Mouse (Mus musculus) kidney, adult 9 months (tissue): Measurements from ENCODE around the gene Adamts14.

Source experiments
- DNase-seq: peaks from one replicate; pipeline ENCODE4 v3.0.0; 2022

The Adamts14 gene

DNA sequence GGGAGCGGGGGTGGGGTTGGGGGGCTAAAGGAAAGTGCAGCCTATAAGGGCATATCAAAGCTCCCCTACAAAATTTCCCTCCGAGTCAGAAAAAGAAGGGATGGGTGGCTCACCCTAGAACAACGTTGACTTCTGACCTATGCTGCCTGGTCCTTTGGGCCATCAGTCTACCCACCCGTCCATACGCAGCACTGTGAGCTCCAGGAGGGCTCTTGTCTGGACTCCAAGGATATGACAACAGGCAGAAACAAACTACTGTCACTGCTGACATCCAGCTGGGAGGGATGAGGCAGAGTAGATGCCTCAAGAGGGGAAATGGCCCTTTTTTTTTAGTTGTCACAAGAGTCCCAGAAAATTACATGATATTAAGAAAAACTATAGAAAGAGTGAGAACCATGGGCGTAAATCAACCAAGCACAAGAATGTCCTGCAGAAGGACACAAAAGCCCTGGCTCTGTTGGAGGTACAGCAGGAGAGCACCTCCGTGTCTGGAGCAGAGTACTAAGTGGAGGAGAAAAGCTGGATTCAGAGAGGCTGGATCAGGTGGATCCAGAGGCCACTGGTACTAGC lies 96.9 kb downstream of the Adamts14 start:
- DNase-seq = no peak

DNA sequence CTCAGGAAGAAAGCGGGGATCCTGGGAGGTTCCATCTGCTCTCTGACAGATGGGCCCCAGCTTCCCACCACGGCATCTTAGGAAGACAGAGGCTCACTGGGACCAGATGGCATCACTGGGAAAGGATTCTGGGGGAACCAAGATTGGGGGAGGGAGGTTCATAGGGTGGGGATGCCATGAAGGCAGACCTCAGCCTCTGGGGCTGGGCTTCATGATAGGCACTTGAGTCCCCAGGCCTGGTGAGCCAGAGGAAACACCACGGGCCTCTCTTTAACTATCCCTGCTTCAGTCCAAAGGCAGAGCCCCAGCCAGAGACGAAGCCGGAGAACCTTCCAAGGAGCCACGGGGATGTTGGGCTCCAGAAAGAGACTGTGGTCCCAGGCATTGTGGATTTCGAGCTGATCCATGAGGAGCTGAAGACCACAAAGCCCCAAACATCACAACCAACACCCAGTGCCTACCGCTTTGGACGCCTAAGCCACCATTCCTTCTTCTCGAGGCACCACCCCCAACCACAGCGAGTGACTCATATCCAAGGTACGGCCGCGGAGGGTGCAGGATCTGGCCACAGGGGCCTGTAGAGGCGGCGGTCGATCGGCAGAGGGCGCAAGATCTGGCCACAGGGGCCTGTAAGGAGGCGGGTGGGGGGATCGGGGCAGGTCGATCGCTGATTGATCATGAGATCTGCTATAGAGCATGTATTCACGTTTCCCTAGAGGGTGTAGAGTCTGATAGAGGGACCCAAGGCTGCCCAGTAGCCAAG lies 97.6 kb downstream of the Adamts14 start:
- DNase-seq = no peak

DNA sequence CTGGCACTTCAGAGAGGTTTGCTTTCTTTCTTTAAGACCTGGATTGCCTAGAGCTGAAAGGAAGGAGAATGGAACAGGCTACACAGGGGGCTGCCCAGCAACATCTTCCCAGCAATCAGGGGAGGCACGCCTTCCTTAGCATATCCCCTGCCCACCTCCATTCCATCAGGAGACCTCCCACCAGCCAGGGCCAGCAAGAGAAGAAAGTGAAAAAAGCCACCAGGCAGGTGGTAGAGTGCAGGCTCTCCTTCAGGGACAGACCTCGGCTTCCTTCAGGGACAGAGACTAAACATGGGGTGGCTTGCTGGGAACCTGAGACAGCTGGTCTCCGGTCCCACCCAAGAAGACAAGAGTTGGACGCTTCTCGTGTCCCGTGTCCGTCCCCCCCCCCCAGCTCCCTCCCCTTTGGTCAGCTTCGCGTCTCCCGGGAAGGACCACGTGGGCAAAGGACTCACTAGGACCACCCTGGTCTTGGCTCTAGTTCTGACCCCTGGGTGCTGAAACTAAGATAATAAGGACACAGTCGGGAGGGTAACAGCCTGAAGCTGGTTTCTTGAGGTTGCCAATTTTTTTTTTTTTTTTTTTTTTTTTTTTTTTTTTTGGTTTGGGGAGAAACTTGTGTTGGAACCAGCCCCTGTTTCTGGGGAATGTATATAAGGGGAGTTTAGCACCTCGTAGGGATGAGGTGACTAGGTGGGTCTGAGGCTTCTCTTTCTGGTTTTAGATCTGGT lies 98.4 kb downstream of the Adamts14 start:
- DNase-seq = no peak

DNA sequence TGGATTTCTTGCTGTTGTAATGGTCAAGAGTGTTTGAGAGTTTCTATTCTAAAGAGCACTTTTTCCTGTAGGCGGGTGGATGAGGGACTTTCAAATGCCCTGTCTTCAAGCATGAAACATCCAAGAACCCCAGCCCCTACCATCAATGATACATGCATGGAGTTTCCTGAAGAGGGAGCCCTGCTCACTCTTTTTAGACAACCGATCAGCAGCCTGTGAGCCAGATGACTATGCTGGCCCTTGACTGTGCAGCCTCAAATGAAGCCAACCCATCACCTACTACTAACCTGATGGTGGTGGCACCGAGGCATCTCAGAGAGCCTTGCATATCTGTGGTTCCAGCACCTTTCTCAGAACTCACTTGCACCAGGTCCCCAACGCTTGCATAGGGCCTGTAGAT lies 100.7 kb downstream of the Adamts14 start:
- DNase-seq = no peak

DNA sequence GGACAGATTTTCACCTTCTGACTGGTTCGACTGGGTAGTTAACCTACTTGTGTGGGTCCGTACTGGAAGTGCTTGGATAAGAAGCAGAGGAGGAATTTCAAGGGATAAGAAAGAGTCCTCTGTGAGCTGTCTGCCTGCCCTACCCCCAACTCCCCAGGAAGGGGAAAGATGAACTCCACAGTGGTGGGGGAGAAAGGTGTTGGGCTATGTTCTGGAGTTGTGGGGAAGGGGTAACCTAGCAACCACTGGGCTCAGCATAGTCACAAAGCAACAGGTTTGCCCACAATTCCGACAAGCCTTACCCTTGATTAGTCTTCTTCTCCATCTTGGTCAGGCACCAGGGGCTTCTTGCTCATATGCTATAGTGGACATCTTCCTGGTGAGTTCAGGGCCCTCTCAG lies 101.6 kb downstream of the Adamts14 start, which contains the start of gene Tbata:
TSS of gene Tbata (plus strand) at position 301 of the 400 bp plus-strand sequence.
- no peak for DNase-seq

DNA sequence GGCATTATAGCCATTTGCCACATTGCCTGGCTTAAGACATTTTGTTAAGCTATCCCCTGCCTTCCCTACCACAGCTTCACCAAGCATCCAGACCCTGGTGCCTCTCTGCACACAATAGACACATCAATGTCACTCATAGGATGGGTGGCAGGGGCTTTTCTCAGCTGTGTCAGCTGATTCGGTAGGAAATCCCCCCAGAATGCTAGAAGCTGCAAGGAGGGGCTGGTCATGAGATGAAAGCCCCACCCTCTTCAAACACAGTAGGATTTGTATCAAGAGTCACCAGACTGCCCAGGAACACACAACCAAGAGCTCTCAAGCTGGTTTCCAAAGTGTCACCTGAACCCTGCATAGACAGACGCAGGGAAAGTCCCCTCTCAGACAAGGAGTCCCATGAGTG lies 104.8 kb downstream of the Adamts14 start:
- no peak for DNase-seq

DNA sequence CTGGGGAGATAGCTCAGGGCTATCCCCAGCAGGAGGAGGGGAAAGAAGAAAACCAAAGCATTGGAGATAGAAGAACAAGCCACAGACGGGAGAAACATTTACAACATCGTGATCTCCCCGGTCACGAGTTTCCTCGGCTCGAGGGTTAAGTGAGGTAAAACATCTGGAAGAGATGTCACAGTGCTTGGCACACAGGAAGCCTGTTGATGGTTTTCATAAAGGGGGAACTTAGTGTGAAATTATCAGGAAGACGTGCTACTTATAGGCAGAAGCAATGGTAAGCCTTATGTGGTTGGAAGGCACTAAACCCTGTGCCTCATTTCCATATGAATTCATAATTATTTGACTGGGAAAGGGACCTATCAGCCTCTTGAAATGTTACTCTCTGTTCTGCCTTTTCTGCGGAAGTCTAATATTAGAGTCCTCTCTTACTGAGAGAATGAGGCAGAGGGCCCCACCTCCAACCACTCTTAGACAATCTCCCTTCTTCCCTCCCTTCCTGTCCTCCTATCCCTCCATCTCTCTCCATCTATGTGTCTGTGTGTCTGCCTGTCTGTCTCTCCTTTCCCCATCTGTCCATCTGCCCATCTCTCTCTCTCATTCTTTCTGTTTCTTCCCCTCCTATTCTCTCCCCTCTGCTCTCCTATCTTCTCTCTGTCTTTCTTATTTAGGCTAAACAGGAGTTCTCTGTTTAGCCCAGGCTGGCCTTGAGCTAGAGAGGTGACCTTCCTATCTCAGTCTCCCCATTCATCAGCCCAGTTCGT lies 105.7 kb downstream of the Adamts14 start:
- DNase-seq = peak; percentile 13

DNA sequence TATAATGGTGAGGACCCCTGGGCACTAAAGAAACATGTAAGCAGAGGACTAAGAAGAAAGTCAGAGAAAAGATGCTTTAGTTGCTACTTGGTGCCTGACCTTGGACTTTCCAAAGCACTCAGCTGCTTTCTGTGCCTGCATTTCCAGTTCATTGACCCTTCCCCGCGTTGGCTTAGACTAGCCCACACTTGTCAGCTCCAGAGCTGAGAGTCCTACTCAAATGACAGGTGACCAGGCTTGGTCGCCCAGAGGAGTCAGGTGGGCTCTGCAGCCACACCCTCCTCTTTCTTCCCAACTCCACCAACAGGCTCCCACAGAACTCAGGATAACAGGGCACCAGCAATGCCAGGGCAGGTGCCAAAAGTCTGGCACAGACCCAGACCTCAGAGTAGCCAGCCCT lies 110.9 kb downstream of the Adamts14 start:
- peak; percentile 30 for DNase-seq

DNA sequence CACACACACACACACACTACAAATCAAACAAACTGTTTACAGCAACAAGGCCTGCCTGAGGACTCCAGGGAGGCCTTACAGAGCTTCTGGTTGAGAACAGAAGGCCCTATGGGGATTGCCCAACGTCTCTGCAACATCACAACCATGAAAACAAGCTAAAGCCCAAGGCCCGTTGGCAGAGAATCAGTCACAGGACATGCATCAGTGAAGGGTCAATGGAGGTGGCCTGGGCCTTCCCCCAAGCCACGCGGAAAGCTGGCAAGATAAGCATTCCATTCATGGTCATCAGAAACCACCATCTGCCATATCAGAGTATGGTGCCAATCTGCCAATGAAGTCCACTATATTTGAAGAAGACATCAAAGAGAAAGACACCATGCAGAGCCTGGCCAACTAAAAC lies 112.6 kb downstream of the Adamts14 start:
- no peak for DNase-seq

DNA sequence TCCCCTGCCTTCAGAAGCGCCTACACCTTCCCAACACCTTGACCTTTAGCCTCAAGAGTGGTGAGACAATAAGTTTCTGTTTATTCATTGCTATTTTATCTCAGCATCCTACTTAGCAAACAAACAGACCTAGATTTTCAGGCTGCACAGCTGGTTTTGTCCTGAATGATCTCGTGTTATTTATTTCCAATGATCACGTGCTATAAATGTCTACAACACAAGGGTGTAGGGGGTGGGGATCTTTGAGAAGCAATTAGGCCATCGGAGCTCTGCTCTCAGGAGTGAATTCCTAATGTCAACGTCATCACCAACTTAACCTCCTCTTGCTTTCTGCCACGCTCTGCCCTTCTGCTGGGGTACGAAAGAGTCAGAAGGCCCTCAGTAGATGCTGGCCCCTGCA lies 113.1 kb downstream of the Adamts14 start:
- no peak for DNase-seq

DNA sequence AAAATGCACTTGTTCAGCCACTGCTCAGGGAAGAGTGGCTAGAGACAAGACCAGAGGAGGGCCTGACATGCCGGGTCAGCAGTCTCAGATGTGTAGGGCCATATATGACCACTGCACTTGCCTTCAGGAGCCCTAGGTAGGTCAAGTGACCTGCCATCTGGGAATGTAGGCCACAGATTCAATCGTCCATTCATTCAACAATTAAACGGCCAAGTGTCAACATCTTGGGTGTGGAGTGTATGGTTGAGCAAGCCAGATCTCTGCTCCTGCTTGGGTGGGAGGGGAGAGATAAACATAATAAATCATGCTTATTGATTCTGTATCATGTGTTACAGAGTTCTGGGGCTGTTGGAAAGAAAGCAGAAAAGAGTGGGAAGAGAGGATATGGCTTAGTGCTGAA lies 114.6 kb downstream of the Adamts14 start:
- no peak for DNase-seq

DNA sequence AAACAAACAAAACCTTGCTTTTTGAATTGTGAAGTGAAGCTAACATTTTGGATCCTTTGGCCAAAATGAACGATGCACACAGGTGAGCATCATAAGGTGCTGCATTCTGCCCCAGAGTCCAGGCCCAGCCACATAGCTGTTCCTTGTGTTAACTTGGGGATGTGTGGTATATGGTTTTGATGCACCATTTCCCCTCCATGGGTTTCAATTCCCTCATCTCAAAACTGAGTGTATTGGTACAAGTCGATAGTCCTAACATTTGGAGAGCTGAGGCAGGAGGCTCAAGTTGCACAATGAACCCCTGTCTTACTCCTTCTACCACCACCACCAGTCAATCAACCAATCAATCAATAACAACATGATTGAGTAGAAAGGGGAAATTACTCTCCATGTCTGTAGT lies 116.8 kb downstream of the Adamts14 start:
- DNase-seq = no peak

DNA sequence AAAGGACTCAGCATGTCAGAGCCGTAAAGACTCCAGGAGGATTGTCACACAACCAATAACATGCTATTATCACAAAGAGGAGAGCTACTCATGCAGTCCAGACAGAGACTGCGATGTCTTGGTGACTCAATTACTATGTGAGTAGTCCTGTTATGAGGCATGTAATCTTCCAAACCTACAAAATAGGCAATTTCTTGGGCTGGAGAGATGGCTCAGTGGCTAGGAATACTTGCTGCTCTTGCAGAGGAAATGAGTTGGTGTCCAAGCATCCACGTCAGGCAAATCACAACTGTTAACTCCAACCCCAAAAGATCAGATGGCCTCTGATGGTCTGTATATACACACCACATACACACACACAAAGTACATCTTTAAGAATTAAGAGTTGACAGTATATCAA lies 117.6 kb downstream of the Adamts14 start:
- no peak for DNase-seq

DNA sequence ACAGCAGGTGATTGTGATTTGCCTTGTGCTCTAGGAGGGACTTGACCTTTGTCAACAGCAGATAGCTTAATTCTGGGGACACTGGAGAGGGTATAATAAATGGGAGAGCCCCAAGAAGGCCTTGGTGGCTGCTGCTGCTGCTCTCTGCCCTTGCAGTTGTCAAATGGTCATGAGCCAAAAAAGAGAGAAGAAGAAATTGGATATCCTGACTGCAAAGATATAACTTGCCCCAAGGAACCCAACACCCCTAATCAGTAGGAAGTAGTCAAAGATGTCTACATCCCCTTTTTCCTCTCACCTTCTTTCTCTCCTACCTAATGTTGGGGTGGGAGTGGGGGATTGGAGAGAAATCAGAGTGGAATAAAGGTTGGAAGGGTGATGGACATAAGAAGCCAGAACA lies 121.1 kb downstream of the Adamts14 start:
- DNase-seq = no peak

DNA sequence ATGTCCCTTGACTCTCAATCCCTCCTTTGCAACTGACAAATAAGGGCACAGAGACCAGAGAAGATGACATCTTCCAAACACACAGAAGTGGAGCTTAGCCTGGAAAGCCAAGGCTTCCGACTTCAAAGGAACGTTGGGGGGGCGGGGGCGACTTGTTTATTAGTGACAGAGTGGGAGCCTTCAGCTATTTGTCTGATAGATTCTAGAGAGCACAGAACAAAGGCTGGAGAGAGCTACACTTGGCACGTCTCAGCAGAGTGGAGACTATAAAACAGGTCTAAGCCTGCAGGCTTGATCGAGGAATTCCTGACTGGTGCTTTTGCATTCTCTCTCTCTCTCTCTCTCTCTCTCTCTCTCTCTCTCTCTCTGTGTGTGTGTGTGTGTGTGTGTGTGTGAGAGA lies 122.6 kb downstream of the Adamts14 start:
- DNase-seq = no peak

DNA sequence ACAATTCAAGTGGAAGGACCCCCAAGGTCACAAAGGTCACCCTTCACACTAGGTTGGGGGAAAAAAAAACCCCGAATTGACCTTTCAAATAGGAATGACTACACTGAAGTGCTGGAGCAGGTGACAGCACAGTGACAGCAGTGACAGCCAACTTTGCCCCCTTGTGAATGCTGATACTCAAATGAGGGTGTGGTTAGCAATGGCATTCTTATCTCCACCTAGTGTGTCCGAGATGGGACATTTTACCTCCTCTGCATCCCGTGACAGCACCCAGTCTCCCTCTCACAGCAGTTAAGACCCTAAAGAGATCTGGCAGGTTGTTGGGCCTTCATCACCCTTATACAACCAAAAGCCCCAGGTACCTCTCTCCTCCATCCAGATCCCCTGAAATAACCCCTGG lies 123.8 kb downstream of the Adamts14 start:
- DNase-seq = no peak

DNA sequence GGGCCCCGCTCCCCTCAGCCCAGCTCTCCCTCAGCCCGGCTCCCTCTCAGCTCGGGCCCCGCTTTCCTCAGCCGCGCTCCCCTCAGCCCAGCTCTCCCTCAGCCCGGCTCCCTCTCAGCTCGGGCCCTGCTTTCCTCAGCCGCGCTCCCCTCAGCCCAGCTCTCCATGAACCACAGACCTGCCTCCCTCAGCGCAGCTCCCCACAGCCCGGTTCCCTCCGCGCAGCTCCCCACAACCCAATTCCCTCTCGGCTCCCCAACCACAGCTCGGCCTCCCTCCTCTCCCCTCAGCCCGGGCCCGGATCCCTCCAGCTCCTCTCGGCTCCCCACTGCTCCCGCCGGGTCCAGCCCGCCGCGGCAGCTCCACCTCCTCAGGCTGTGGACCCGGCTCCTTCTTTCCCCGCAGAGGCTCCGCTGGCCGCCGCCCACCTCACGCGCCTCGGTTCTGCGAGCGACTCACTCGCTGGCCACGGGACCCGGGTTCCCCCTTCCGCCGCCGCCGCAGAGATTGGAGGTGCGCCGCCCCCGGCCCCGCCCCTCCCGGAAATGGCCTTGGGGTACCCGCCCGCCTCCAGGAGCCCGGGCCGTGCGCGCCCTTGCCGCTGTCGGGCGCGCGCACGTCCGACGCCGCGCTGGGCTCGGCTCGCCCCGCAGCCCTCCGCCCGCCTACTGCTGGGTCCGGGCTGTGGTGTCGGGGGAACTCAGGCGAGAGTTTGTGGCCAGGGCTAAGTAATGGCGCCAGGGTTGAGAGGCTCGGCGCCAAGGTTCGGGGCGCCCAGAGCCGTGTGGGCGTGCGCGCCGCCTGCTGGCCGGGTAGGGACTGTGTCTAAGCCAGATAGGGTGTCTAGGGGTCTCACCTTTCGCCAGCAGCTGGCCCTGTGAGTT lies 125.8 kb downstream of the Adamts14 start, which contains the start of gene Sgpl1:
TSS of gene Sgpl1 (minus strand) at position 547 of the 884 bp plus-strand sequence.
- DNase-seq = peak; percentile 87
